Mouse (Mus musculus) brain, embryonic 14.5 days (tissue): ENCODE results near the gene Alk. TPM values are rescaled to one million over a fixed set of nuclear protein-coding genes. Genes with fewer than 3 reads are reported as not detected.

Source experiments
- DNase-seq: peaks from one replicate; pipeline ENCODE4 v3.0.0-alpha.2; 2011; ENCODE audit warnings: low read depth
- CTCF ChIP-seq: fragments of 200-500 bp; IDR thresholded peaks from 2 replicates; pipeline ENCODE4 v1.5.1; 2012; ENCODE audit warnings: inconsistent platforms, mild to moderate bottlenecking, moderate library complexity, borderline replicate concordance; ENCODE audit not compliant: insufficient read depth, insufficient read length; ENCODE audit errors: extremely low read depth
- POLR2A ChIP-seq: fragments of 200-500 bp; IDR thresholded peaks from 2 replicates; pipeline ENCODE4 v1.6.1; 2012; ENCODE audit warnings: mild to moderate bottlenecking, inconsistent platforms, borderline replicate concordance; ENCODE audit not compliant: poor library complexity, insufficient read depth, insufficient read length, severe bottlenecking; ENCODE audit errors: extremely low read depth
- polyA plus RNA-seq: library from polyadenylated mRNA; depleted of rRNA; stranded (reverse); fragments of >200 nt; gene quantifications from 2 replicates; pipeline ENCODE4 v1.2.3, GENCODE M21; 2012

The Alk gene
- polyA plus RNA-seq, 1 experiment: 3.7 TPM

GRCm38 (mm10) chr17:72368991-72369390, 235.4 kb downstream of the Alk start:
- no peak for DNase-seq
- TF ChIP-seq CTCF: no peak
- no peak for TF ChIP-seq POLR2A

- TF ChIP-seq POLR2A (no peak), CTCF (no peak)
- peak; percentile 60 for DNase-seq
These were observed 241.5 kb downstream of the Alk start for GRCm38 (mm10) chr17:72362811-72363496.

GRCm38 (mm10) chr17:72361961-72362360, 242.5 kb downstream of the Alk start:
- TF ChIP-seq POLR2A (no peak), CTCF (no peak)
- DNase-seq: no peak

GRCm38 (mm10) chr17:72356759-72357302, 247.6 kb downstream of the Alk start:
- TF ChIP-seq POLR2A (no peak), CTCF (no peak)
- DNase-seq: no peak

GRCm38 (mm10) chr17:72339437-72339836, 265.0 kb downstream of the Alk start:
- no peak for DNase-seq
- no peak for TF ChIP-seq CTCF
- TF ChIP-seq POLR2A: no peak

- peak; percentile 51 for DNase-seq
- TF ChIP-seq CTCF (no peak), POLR2A (no peak)
These were observed 271.5 kb downstream of the Alk start for GRCm38 (mm10) chr17:72332909-72333308.

GRCm38 (mm10) chr17:72325941-72326340, 278.5 kb downstream of the Alk start:
- TF ChIP-seq CTCF: no peak
- no peak for TF ChIP-seq POLR2A
- DNase-seq: peak; percentile 48

- no peak for TF ChIP-seq CTCF
- TF ChIP-seq POLR2A: no peak
- peak; percentile 23 for DNase-seq
These were observed 284.9 kb downstream of the Alk start for GRCm38 (mm10) chr17:72319576-72319975.

- no peak for TF ChIP-seq POLR2A
- TF ChIP-seq CTCF: no peak
- no peak for DNase-seq
These were observed 304.8 kb downstream of the Alk start for GRCm38 (mm10) chr17:72299651-72300050.

- TF ChIP-seq CTCF (no peak), POLR2A (no peak)
- DNase-seq: no peak
These were observed 308.1 kb downstream of the Alk start for GRCm38 (mm10) chr17:72296349-72296748.

- no peak for TF ChIP-seq POLR2A
- TF ChIP-seq CTCF: no peak
- DNase-seq: no peak
These were observed 311.2 kb downstream of the Alk start for GRCm38 (mm10) chr17:72293267-72293580.
